Mouse (Mus musculus) c-Kit-positive CD71-positive TER-119-negative erythroid progenitor cells, embryonic 14.5 days (primary cell): Measurements from ENCODE around the gene Zcchc4.

ENCODE experiments used
- DNase-seq: peaks from one replicate; pipeline ENCODE4 v3.0.0-alpha.2; 2013; ENCODE audit warnings: low read depth

Zcchc4 gene

DNA sequence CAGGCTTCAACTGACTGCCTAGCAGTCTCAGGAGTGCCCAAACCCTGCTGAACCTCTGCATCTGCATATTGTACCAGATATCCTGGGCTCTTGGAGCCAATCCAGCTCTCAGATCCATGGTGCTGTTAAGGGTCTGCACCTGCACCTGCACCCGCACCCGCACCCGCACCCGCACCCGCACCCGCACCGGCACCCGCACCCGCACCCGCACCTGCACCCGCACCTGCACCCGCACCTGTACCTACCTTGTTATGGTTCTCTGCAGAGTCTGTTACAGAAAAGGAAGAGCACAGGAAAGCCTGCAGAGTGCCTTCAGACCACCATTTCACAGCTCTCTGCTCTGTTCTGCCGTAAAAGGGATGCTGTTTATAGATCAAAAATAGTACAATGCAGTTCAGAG, 96.8 kb downstream of the Zcchc4 start:
- DNase-seq: no peak
